Mouse (Mus musculus) left cerebral cortex, adult 8-10 months (tissue): ENCODE results near the gene Rcor2. TPM values are rescaled to one million over a fixed set of nuclear protein-coding genes. Genes with fewer than 3 reads are reported as not detected.

Source experiments
- DNase-seq, 2 experiments: peaks; one replicate each; pipeline ENCODE4 v3.0.0; 2022; ENCODE audit warnings: low spot score in 2 of 2
- total RNA-seq, 4 experiments: library from RNA; stranded (reverse); gene quantifications; 2 replicates each; pipeline ENCODE4 v1.2.4; 2022

The Rcor2 gene
- total RNA-seq, 4 experiments from 2014 or later: 15.5 to 17.6 (median 15.6) TPM

DNA sequence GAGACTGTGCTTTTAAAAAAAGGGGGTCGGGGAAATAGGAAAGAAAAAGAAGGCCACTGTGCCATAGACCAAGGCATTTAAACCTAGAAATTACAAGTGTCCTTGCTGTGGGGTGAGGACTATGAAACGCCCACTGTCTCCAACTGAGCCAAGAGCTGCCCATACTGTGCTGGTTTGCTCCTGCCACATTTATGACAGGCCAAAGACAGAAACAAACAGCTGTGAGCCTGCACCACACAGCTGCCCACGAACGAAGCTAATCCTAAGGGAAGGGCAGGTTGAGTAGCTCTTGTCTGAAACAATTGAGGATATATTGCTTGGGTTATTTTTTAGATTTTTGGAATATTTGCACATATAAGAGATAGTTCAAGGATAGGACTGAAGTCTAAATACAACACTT, 49.7 kb downstream of the Rcor2 start:
- DNase-seq: no peak

DNA sequence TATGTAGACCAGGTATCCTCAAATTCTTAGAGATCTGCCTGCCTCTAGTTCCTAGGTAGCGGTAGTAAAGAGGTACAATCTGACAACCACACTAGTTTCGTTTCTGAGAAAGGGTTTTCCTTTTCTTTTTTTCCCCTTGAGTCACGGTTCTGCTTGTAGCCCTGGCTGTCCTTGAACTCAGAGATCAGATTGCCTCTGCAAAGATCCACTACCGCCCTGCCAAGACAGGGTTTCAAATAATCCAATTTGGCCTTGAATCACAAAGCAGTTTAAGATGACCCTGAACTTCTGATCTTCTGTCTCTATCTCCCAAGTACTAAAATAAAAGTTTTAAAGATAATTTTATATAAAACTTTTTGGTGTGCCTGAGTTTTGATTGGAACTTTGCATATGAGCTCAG, 50.6 kb downstream of the Rcor2 start:
- no peak for DNase-seq

- no peak for DNase-seq
These were observed 53.1 kb downstream of the Rcor2 start for GRCm38 (mm10) chr19:7320181-7320580.

DNA sequence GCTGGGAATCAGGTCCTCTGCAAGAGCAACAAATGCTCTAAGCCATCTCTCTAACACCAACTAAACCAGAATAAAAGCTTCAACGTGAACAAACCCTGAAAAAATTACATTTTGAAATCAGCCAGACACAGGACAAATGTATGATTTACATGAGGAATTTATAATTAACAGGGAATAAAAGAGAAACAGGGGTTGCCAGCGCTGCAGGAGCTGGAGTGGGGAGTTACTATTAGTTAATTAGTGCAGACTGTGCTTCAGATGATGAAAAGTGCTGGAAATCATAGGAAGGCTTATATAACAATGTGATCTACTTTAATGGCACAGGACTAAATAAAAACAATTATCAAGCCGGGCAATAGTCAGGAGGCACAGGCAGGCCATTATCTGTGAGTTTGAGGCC, 54.3 kb downstream of the Rcor2 start:
- no peak for DNase-seq

Other genes with a start within 250 kb of the Rcor2 start
- gene Fermt3, start 247.9 kb upstream of the Rcor2 start, total RNA-seq: 10 to 100 TPM in 1 of 4 experiments, 1 to 10 TPM in 3; 4.1 to 11.5 (median 7.1) TPM
- 100 to 1,000 TPM; 160 to 199 (median 183) TPM for gene Stip1, start 227.4 kb upstream of the Rcor2 start, total RNA-seq
- 10 to 100 TPM; 16.7 to 19.7 (median 18.0) TPM for gene Macrod1, start 210.5 kb upstream of the Rcor2 start, total RNA-seq
- gene Flrt1, start 161.6 kb upstream of the Rcor2 start, total RNA-seq: 10 to 100 TPM; 35.6 to 42.2 (median 39.1) TPM
- gene Otub1, start 61.0 kb upstream of the Rcor2 start, total RNA-seq: 100 to 1,000 TPM; 267 to 296 (median 278) TPM
- gene Cox8a, start 49.7 kb upstream of the Rcor2 start, total RNA-seq: 1,000 to 10,000 TPM; 1,021 to 1,102 (median 1,060) TPM
- 10 to 100 TPM; 30.6 to 39.2 (median 32.3) TPM for gene Naa40, start 26.1 kb upstream of the Rcor2 start, total RNA-seq
- 100 to 1,000 TPM; 126 to 144 (median 137) TPM for gene Mark2, start 74.5 kb downstream of the Rcor2 start, total RNA-seq
- gene Spindoc, start 115.7 kb downstream of the Rcor2 start, total RNA-seq: 10 to 100 TPM; 21.8 to 27.1 (median 25.3) TPM
- 10 to 100 TPM; 28.0 to 28.8 (median 28.5) TPM for gene 2700081O15Rik, start 150.3 kb downstream of the Rcor2 start, total RNA-seq
- 100 to 1,000 TPM; 773 to 859 (median 828) TPM for gene Rtn3, start 216.0 kb downstream of the Rcor2 start, total RNA-seq
- 10 to 100 TPM; 24.0 to 29.8 (median 27.7) TPM for gene Atl3, start 226.7 kb downstream of the Rcor2 start, total RNA-seq